Mouse (Mus musculus) layer of hippocampus, adult 18-20 months (tissue): Measurements from ENCODE around the gene Renbp. TPM values are rescaled to one million over a fixed set of nuclear protein-coding genes. Genes with fewer than 3 reads are reported as not detected.

Source experiments
- DNase-seq, 2 experiments: peaks; one replicate each; pipeline ENCODE4 v3.0.0; 2022; ENCODE audit warnings: low spot score in 2 of 2
- long read RNA-seq: library from polyadenylated mRNA; stranded (forward); transcript quantifications from one replicate; pipeline ENCODE4 v2.0.0, GENCODE M21; 2021
- total RNA-seq, 2 experiments: library from RNA; stranded (reverse); gene quantifications; 2 replicates each; pipeline ENCODE4 v1.2.3; 2021

The Renbp gene
- 1 to 10 TPM; 5.4 to 5.5 TPM for total RNA-seq
- long read RNA-seq, partial matches to known transcripts = 1 of 4 reads
- long read RNA-seq, other reads (novel, unspliced or antisense) = 1 of 4 reads

DNA sequence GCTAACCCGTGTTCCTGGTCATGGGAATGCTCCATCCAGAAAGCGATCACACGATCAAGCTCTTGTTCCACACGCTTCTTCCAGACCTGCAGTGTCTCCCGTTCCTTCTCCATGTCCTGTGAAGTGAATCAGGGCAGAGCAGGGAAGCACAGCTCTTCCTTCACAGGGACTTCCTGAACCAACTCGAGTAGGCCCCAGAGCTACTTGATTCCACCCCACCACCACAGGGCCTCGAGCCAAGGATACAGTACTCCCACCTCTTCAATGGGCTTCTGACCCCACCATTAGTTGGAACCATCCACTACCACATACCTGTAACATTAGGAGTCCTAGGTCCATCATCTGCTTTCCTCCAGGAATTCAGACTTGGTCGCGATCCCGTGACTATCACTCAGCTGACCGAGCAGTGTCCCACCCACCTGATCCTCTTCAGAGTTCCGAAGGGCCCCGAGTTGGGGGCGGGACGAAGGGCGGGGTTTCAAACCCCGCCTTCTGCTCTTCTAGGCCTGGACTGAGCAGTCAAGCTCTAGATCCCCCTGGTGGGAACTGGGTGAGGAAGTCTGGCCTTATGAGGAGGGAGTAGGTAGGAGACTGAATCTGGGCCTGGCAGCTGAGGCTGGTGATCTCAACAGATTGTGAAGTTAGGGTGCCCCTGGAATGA is at the start of gene Renbp:
TSS of gene Renbp (minus strand) at position 449 of the 661 bp plus-strand sequence.
- DNase-seq = peak in 1 of 2 experiments; percentile 9

DNA sequence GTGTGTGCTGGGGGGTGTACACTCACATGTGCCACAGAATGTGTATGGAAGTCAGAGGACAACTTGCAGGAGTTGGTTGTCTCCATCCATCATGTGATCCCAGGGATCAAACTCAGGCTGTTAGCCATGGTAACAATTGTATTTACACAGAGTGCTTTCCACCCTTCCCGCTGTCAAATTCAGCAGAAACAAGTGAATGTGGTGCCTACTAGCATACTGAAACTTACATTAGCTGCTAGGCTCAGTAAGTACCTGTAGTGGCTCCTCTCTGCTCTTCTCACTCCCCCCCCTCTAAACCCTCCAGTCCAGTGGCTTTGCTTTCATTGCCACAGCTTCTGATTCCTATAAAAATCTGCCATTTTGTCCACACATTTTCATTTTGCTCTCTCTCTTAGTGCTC is 47.1 kb upstream of the Renbp start:
- no peak for DNase-seq

GRCm38 (mm10) chrX:73976283-73976682 is 45.6 kb upstream of the Renbp start:
- no peak for DNase-seq

DNA sequence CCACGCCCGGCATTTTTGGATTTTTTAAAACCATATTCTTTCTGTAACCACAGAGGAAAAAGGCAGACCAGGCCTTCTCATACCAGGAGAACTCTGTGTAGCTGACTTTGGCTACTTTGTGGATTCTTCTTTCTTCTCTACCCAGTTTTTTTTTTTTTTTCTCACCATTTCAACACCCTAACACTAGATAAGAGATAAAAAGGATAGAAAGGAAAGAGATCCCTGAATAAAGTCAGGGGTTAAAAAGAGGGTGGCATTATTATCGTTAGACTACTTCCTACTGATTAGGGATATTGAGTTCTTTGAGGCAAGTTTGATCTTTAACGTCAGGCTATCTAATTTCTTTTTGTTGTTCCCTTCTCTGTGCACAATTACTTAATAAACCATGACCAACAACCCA is 42.1 kb upstream of the Renbp start:
- DNase-seq = no peak

DNA sequence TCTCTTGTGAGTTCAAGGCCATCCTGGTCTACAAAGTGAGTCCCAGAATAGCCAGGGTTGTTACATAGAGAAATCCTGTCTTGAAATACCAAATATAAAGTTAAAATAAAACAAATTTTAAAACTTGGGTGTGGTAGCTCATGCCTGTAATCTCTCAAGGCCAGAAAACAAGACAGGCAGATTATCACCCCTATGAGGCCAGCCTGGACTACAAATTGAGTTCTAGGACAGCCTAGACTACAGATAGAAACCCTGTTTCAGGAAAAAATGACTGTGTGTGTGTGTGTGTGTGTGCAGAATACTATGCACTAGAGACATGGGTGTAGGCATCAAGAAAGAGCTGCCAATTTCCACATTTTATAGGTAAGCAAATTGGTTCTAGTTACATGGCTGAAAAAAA is 40.1 kb upstream of the Renbp start:
- no peak for DNase-seq

- no peak for DNase-seq
These were observed 39.1 kb upstream of the Renbp start for GRCm38 (mm10) chrX:73969729-73970128.

DNA sequence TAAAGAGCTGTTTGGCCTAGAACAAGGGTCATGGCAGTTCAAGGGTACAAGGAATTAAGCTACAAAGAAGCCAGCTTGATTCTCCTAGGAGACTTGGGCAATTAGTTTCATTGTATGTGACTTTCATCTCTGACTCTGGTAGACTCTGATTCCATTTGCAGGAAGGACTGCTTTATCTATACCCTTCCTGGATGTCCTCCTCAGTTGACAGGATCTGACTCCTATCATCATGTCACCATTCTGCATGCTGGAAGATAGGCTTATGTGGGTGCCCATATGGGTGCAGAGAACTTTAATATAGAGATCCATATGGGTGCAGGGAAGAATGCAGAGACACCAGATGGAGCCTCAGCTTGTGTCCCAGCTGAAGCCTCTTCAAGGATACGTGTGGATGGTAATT is 38.5 kb upstream of the Renbp start:
- peak in 1 of 2 experiments; percentile 31 for DNase-seq

GRCm38 (mm10) chrX:73967177-73968075 is 36.8 kb upstream of the Renbp start:
- peak; percentile 84 to 92 for DNase-seq

- DNase-seq = peak; percentile 86 to 93
These were observed 35.9 kb upstream of the Renbp start, which contains the start of gene Hcfc1 for GRCm38 (mm10) chrX:73966248-73967176. Gene Hcfc1, minus strand, starts transcription at chrX:73966357.

- peak; percentile 61 to 79 for DNase-seq
These were observed 34.7 kb upstream of the Renbp start for GRCm38 (mm10) chrX:73965307-73965706.

DNA sequence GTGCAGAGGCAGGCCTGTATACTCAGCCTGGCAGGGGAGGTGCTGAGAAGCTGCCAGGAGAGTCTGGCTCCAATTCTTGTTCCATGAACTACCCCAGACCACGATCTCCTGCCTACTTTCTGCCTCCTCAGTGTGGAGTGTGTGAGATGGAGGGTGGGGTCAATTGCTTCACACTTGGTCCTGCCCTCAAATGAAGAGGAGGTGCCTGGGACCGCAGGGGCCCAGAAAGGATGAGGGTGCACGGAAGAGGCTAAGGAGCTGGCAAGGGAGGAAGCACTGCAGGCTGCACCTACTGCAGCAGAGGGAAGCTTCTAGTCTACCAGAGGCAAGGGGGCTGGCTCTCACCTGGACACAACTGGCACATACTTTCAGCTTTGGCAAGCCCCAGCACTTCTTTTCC is 33.7 kb upstream of the Renbp start:
- no peak for DNase-seq

DNA sequence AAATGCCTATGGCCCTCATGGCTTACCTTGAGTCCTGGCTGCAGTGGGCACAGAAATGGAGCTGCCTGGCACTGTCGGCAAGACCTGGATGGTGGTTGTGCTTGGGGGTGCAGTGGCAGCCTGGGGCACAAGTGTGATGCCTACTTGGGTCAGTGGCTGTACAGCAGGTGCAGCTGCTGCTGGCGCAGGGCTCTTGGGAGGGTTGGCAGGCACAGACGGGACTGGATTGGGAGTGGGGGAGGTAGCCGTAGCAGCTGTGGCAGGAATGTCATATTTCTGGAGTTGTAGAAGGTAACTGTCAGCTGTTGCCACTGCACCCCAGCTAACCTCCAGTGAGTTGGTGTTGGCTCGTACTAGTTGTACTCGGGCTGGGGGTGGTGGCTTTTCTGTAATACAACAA is 24.3 kb upstream of the Renbp start:
- DNase-seq = no peak

- DNase-seq = no peak
These were observed 22.0 kb upstream of the Renbp start for GRCm38 (mm10) chrX:73952603-73953002.

DNA sequence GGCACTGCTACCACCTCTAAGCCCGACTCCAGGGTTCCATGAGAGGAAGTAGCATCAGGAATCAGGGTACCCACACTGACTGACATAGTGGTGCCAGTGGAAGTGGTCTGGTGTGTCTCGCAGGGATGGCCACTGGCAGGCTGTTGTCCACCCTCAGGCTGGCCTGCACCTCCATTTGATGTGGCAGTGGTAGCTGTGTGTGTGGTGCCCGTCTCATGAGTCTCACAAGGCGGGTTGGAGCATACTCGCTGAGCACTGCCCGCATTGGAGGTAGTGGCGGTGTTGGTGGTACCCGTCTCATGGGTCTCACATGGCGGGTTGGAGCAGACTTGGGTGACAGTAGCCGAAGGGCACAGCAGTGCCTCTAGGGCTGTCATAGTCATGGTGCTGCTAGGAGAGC is 18.7 kb upstream of the Renbp start:
- no peak for DNase-seq

- DNase-seq = peak; percentile 31 to 64
These were observed 18.0 kb upstream of the Renbp start for GRCm38 (mm10) chrX:73948647-73949046.

- DNase-seq = no peak
These were observed 16.2 kb upstream of the Renbp start for GRCm38 (mm10) chrX:73946896-73947295.

DNA sequence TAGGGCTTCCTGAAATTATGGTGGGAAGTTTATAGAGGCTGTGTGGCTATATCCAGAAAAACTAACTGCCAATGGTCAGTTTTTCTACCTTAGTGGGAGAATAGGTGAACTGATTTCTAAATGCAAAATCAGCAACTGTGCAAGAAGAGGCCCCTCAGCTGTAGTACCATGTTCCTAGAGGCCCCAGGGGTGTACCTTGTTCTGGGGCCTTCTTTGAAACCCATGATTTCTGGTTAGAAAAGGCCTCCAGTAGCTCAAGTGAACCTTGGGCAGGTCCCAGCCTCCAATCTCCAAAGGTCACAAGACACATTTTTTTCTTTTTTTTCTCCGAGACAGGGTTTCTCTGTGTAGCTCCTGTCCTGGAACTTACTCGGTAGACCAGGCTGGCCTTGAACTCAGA is 11.6 kb upstream of the Renbp start:
- no peak for DNase-seq

DNA sequence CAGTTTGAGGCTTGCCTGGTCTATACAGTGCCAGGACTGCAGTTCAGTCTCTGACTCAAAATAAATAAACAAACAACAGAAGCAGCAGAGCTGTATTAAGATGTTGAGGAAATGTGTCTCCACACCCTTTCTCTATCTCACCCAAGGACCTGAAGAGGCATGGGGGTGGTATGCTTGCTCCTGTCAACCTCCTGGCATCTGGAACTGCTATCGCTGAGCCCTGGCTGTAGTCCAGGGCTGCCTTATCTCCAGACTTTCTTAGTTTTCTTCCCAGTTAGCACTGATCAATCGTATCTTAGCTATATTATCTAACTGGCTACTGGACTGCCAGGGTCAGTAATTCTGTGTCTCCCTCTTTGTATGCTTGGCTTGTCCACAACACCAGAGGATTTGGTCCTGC is 11.2 kb upstream of the Renbp start:
- no peak for DNase-seq

- DNase-seq = no peak
These were observed 1.2 kb upstream of the Renbp start for GRCm38 (mm10) chrX:73931871-73932270.

DNA sequence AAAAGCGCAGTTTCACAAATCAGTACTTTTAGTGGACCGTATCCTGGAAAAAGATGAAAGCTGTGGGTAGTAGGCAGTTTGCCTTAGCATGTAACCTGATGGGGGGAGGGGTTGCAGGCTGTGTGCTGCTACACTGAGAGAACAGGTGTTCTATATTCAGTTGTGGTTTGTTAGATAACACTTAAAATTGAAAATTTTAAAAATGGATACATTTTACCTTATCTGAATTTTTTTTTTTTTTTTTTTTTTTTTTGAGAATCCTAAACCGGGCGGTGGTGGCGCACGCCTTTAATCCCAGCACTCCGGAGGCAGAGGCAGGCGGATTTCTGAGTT is 8.1 kb downstream of the Renbp start:
- no peak for DNase-seq

- DNase-seq = peak; percentile 73 to 87
These were observed 8.7 kb downstream of the Renbp start, which contains the start of the genes Arhgap4 and Naa10 for GRCm38 (mm10) chrX:73921823-73922549. Gene Arhgap4, minus strand, starts transcription at chrX:73921870. Gene Naa10, minus strand, starts transcription at chrX:73921944.
